Mouse (Mus musculus): ENCODE measurements at regions not wholly inside any gene's neighbourhood (a gene's known extent, or its start where the extent isn't known, plus 50 kb on each side); places are given as distances from the start of the nearest gene placed in this dataset.

DNA sequence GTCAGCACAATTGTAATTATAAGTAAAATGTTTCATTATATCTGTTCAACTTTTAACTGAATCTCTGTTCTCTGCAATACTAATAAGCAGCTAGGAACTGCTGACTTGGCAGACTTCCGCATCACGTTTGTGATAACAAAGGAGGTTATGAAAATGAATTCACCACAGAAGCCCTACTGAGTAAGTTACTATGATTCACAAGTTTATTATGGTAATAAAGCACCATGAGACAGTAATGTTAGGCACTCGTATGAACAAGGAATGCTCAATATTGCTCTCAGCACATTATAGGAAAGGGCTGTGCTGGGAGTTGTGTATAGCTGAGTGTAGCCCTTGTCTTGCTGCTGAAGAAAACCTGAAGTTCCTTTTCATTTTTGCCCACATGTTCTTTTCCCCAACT lies 238.9 kb upstream of the Pcdh9 start:
- no peak for DNase-seq (ENCODE audit: low spot score)

DNA sequence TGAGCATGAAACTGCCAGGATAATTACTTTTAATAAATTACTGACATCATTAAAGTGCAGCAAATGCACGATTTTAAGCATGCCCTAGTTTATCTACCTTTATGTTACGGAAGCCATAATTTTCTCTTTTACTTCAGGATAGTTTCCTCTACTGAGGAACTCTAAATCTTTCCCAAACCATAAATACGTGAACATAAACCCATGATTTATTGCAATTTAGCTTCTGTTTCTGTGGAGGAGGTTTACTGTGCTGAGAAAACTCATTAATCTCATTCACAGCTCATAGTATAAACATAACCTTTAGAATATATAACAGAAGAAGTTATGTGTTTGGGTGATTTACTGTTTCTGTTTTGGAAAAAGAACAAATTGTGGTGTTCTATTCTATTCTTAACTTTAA lies 233.1 kb upstream of the Pcdh9 start:
- no peak for DNase-seq (ENCODE audit: low spot score)

DNA sequence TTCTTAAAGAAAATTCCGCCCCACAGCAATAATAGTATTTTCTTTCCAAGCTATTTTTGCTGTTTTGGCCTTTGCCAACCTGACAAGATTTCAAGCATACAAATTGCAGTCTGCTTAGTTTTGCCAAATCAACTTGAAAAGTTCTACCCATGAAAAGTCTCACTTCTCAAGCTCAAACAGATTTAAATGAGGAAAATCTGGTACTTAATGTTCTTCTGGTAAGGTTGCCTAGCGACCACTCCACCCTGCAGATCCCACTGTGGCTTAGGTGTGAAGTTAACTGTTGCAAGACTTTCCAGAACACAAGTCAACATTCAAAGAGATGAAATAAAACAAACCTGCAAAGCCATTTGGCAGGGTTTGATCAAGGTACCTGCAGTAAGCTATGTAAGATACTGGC lies 208.4 kb upstream of the Pcdh9 start:
- DNase-seq (ENCODE audit: low spot score) = peak; percentile 13

DNA sequence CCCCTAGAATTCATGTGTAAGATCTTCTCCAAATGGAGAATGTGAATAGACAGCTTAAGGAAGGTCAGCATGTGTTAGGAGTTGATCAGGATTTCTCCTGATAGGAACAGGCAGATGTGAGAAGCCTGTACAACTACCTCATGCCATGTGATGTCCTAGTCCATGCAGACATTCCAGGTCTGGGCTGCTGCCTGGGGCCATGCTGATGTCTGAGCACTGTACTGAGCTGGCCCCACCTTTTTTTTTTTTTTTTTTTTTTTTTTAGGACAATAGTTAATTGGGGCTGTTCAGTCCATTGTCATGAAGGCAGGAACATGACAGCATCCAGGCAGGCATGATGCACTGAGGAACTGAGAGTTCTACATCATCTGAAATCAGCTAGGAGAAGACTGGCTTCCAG lies 203.5 kb upstream of the Pcdh9 start:
- no peak for DNase-seq (ENCODE audit: low spot score)

Data from layer of hippocampus, adult 11-12 months (tissue).